Mouse (Mus musculus) thymus, postnatal 0 days (tissue): ENCODE measurements at regions not wholly inside any gene's neighbourhood (a gene's known extent, or its start where the extent isn't known, plus 50 kb on each side); places are given as distances from the start of the nearest gene placed in this dataset.

Experiments
- DNase-seq: peaks from one replicate; pipeline ENCODE4 v3.0.0-alpha.2; 2015; ENCODE audit warnings: low spot score

DNA sequence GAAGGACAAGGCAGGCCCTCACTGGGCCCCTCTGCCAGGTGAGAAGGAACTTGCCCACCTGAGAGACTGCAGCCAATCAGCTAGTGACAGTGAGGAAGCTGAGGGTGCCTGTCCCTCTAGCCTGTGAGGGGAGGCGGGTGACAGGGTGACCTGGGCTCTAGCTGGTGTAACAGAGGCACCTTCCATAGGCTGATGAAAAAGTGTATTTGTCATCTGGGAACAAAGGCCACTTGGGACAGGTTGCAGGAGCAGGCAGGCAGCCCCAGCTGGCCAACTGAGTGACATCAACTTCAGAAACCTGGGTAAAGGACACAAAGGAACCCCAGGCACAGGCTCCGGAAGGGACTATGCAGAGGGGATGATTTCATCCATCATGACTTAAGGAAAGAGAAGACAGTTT is 63.0 kb upstream of the Zfp637 start:
- DNase-seq: no peak

DNA sequence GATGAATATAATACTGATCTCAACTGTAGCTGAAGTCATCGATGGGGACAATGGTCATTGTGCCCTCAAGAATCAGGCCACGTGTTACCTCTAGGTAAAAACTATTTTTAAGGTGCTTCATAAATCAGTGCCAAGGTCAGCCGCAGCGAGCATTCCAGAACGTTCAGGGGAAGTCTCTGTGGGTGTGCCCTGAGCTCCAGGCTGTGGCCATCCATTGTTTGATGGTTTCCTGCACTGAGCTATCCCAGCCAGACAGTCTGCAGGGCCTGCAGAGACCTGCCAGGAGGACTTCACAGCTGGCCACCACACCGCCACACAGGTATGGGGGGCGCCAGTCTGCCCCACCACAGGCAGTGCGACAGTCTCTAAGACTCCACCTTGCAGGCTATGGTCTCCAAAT is 62.5 kb upstream of the Zfp637 start:
- no peak for DNase-seq

DNA sequence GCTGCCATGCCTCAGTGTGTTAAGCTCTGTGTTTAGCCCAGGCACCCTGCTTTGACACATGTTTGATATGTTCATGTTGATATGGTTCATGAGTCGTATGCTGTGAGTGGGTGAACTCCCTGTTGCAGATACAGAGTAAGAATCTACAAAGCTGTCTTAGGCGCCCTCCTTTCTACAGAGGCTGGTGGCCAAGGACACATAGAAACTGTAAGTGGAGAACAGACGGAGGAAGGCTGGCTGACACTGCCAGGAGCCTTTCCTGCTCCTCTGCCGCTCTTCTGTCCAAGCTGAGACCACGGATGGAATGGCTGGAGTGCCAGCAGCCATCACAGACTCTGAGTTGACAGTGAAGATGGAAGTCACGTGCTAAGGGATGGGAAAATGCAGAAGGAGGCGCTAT is 62.0 kb upstream of the Zfp637 start:
- no peak for DNase-seq

DNA sequence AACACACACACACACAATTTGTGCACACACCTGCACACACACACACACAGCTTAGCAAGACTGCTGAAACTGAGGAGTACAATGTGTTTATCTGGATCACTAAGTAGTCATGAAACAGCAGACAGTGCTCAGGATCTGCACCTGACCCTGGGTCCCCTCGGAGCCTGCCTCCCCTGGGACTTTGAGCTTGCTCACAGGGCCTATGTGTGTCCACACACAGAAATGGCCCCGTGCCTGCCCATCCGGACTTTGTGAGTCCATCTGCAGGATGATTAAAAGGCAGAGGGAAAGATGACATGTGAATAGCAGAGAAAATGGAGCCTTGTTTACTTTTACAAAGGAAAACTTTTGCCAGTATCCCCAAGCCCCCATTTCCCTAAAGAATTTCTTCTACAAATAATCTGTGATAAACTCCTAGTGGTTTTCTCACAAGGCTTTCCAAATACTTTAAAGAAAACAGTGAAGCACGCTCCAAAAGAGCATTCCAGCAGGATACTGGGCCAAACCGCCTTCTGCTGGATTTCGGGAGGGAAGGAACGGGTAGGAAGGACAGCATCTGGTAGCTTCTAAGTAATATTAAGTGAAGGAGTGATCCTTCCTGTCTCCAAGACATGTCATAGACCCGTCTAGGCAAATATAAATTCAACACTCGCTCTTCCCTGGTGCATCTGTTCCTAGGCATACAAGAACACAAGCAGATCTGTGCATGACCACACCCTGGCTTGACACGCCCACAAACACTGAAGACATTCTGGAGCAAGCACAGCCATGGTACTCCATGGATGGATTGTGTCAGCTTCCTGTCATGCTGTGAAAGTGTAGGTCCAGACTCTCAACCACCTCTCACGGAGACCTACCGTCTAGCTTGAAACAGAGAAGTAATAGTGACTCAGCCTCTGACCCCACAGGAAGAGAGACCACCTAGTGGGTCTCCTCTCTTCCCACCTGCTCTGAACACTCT is 52.1 kb upstream of the Zfp637 start:
- DNase-seq: no peak

DNA sequence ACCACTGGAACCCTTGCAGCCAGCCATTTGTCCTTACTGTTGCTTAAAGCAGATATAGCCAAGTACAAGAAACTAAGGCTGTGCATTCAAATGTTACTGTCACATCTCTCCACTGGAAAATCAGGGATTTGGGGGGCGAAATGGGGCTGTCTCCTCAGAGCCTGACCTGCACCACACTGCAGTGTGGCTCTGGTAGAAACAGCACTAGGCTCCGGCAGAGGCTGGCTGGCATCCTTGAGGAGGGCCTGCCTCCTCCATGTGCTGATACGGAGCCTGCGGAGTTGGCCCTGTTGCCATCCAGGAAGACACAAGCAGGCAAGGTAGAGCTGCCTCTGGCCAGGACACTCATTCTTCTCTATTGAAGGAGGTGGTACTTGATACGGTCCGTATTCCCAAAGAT is 50.4 kb upstream of the Zfp637 start:
- no peak for DNase-seq
